Mouse (Mus musculus): ENCODE data around the gene Hsd17b6.

- no peak for TF ChIP-seq MAX (IDR thresholded peaks at IDR 0.05; ENCODE audit: low read length)
- TF ChIP-seq ZKSCAN1 (IDR thresholded peaks at IDR 0.05; ENCODE audit: borderline replicate concordance, low read depth, low read length), result no peak
- no peak for TF ChIP-seq E2F4 (IDR thresholded peaks at IDR 0.05; ENCODE audit: insufficient replicate concordance, low read depth, low read length)
- TF ChIP-seq ZNF384 (IDR thresholded peaks at IDR 0.05; ENCODE audit: low read depth, low read length), result no peak
- TF ChIP-seq SIN3A (IDR thresholded peaks at IDR 0.05; ENCODE audit: low read length), result no peak
- no peak for TF ChIP-seq CTCF (conservative IDR thresholded peaks at IDR 0.05 in 1 of 2, IDR thresholded peaks at IDR 0.05 in 1 of 2; ENCODE audit: low read depth in 2 of 2, low read length in 2 of 2)
Observed at GRCm38 (mm10) chr10:128029931-128030330, 22.5 kb upstream of the Hsd17b6 start.

Data from CH12.LX (cell line).